In genomic region chrX:152171041-152172026, GRCm38 (mm10) we compare ENCODE assay signal across 8 mouse cellular contexts. TPM values are rescaled to one million over a fixed set of nuclear protein-coding genes. Genes with fewer than 3 reads are reported as not detected.
DNase-seq lines count a peak whose midpoint lies in the region; ATAC-seq lines count a peak whose summit lies in the region.

No protein-coding gene starts in this region.

- intact Hi-C loops in left cerebral cortex, postnatal 14 days (cut with DNase I), result no loop called here

- WGBS in hindbrain, embryonic 15.5 days, result 69% methylated on average over 6 of the region's 6 CpGs
- 77% methylated on average over 6 of the region's 6 CpGs for WGBS in midbrain, embryonic 11.5 days

- peak; percentile 37 to 52 for DNase-seq in left cerebral cortex, postnatal 14 days (ENCODE audit: low spot score in 2 of 2)
- no peak for DNase-seq in left cerebral cortex, adult 11 months (ENCODE audit: low spot score)
- peak; percentile 65 for DNase-seq in cerebellum, adult 9-10 months
- peak; percentile 16 for DNase-seq in forelimb bud, embryonic 11.5 days (ENCODE audit: low read depth, low spot score)
- DNase-seq in midbrain, embryonic 11.5 days (ENCODE audit: low spot score, missing footprints), result peak; percentile 88
- DNase-seq in urinary bladder, adult 2 months (ENCODE audit: low spot score), result no peak
- DNase-seq in T-cell, adult 2 months (ENCODE audit: low spot score), result no peak

- H3K9me3 ChIP-seq in hindbrain, embryonic 15.5 days, result no peaks in the 10 kb centered on the region
- H3K9me3 ChIP-seq in midbrain, embryonic 11.5 days (ENCODE audit: control insufficient read depth, low read length), result no peaks in the 10 kb centered on the region

- 0 out of 2 replicates have a peak, but pooled peaks cover 8% of the 10 kb centered on the region for H3K4me1 ChIP-seq in hindbrain, embryonic 15.5 days (replicated peaks)
- H3K4me1 ChIP-seq in midbrain, embryonic 11.5 days (ENCODE audit: control insufficient read depth, insufficient read depth, low read length), result peaks cover 7% of the 10 kb centered on the region

- no peak overlapping the region for H3K27ac ChIP-seq in hindbrain, embryonic 15.5 days (replicated peaks)
- H3K27ac ChIP-seq in midbrain, embryonic 11.5 days (ENCODE audit: low read depth, low read length), result 0 out of 2 replicates have a peak overlapping the region, but pooled peaks have one; percentile 9

- no peak overlapping the region for H3K4me3 ChIP-seq in hindbrain, embryonic 15.5 days
- no peak overlapping the region for H3K4me3 ChIP-seq in midbrain, embryonic 11.5 days (ENCODE audit: low read depth, low read length)

- ATAC-seq in hindbrain, embryonic 15.5 days (ENCODE audit: low FRiP score, low read depth), result peak; percentile 76
- peak; percentile 91 for ATAC-seq in midbrain, embryonic 11.5 days (ENCODE audit: low FRiP score)

- H3K9ac ChIP-seq in hindbrain, embryonic 15.5 days, result no peak overlapping the region
- H3K9ac ChIP-seq in midbrain, embryonic 11.5 days (ENCODE audit: low read length), result 0 out of 2 replicates have a peak overlapping the region, but pooled peaks have one; percentile 16

- H3K4me2 ChIP-seq in hindbrain, embryonic 15.5 days, result no peak overlapping the region
- H3K4me2 ChIP-seq in midbrain, embryonic 11.5 days, result no peak overlapping the region

- peaks cover 45% of the 10 kb centered on the region for H3K27me3 ChIP-seq in hindbrain, embryonic 15.5 days
- H3K27me3 ChIP-seq in midbrain, embryonic 11.5 days (ENCODE audit: control insufficient read depth, insufficient read depth, low read length), result peaks cover 66% of the 10 kb centered on the region

- no peaks in the 10 kb centered on the region for H3K36me3 ChIP-seq in hindbrain, embryonic 15.5 days
- H3K36me3 ChIP-seq in midbrain, embryonic 11.5 days (ENCODE audit: control insufficient read depth, insufficient read depth, low read length), result no peaks in the 10 kb centered on the region

RNA-seq across cellular contexts. Expression of gene Iqsec2, which starts 27.3 kb away (rescaled TPM):
- 100 to 1,000 TPM; 147 to 149 TPM for total RNA-seq in left cerebral cortex, postnatal 14 days (2021)
- 6.9 and 8.7 TPM in 2 replicates for polyA plus RNA-seq in hindbrain, embryonic 15.5 days (2015; fragmentation: Nextera tagmentation; extraction: Ambion mirVana)
- polyA plus RNA-seq in midbrain, embryonic 11.5 days (2014; fragmentation: Nextera tagmentation; extraction: Ambion mirVana), result 1.1 and 1.8 TPM in 2 replicates
- polyA plus RNA-seq in urinary bladder, adult 2 months (2012; rRNA removed), result 8.3 and 10.7 TPM in 2 replicates

Comparison
In these comparisons a context has a peak if more than half of its experiments do, and no peak if none do; other contexts are left out.
1. DNase-seq: peak in left cerebral cortex, postnatal 14 days (2 of 2), cerebellum, adult 9-10 months (single experiment), forelimb bud, embryonic 11.5 days (single experiment) and midbrain, embryonic 11.5 days (single experiment); none in left cerebral cortex, adult 11 months (single experiment), urinary bladder, adult 2 months (single experiment) and T-cell, adult 2 months (single experiment).